Mouse (Mus musculus) hindbrain, embryonic 11.5 days (tissue): ENCODE data around the gene 1700034J05Rik. TPM values are rescaled to one million over a fixed set of nuclear protein-coding genes. Genes with fewer than 3 reads are reported as not detected.

Experiments
- ATAC-seq: fragments of 200-750 bp; cut with Nextera tagmentation; 2 replicates; pipeline ENCODE4 v1.8.0; 2017; ENCODE audit warnings: mild to moderate bottlenecking, moderate TSS enrichment, moderate library complexity; ENCODE audit not compliant: low FRiP score
- DNase-seq: peaks from one replicate; pipeline ENCODE4 v3.0.0-alpha.2; 2015; ENCODE audit warnings: low spot score
- H3K27ac ChIP-seq: fragments of 300-500 bp; sonication (generic); 2 replicates; pipeline ENCODE4 v1.5.1; 2014; ENCODE audit warnings: mild to moderate bottlenecking, low read depth, low read length
- H3K27me3 ChIP-seq: fragments of 300-500 bp; sonication (generic); 2 replicates; pipeline ENCODE4 v1.6.1; 2014; ENCODE audit warnings: mild to moderate bottlenecking, low read length, moderate library complexity, mixed read lengths; ENCODE audit not compliant: control insufficient read depth, insufficient read depth
- H3K36me3 ChIP-seq: fragments of 300-500 bp; sonication (generic); 2 replicates; pipeline ENCODE4 v1.6.1; 2014; ENCODE audit warnings: mild to moderate bottlenecking, low read length, moderate library complexity, mixed read lengths; ENCODE audit not compliant: control insufficient read depth, insufficient read depth
- H3K4me1 ChIP-seq: fragments of 300-500 bp; sonication (generic); replicated peaks from 2 replicates; pipeline ENCODE4 v1.6.1; 2014; ENCODE audit warnings: low read length, mixed read lengths; ENCODE audit not compliant: control insufficient read depth, insufficient read depth
- H3K4me2 ChIP-seq: fragments of 300-500 bp; sonication (generic); replicated peaks from 2 replicates; pipeline ENCODE4 v1.6.1; 2014; ENCODE audit warnings: mild to moderate bottlenecking, low read depth, low read length
- H3K4me3 ChIP-seq: fragments of 300-500 bp; sonication (generic); 2 replicates; pipeline ENCODE4 v1.5.1; 2014; ENCODE audit warnings: low read depth, low read length
- H3K9ac ChIP-seq: fragments of 300-500 bp; sonication (generic); 2 replicates; pipeline ENCODE4 v1.6.1; 2014; ENCODE audit warnings: low read depth, low read length
- H3K9me3 ChIP-seq: fragments of 300-500 bp; sonication (generic); 2 replicates; pipeline ENCODE4 v1.6.1; 2016; ENCODE audit warnings: low read length; ENCODE audit not compliant: control insufficient read depth
- WGBS: fragments of 180-500 bp; shearing (Covaris S2); extraction: QIAGEN DNeasy Blood & Tissue Kit; methylation state at CpG from one replicate; pipeline ENCODE4 v1.1.7; 2014; 5-methylcytosine and 5-hydroxymethylcytosine counted together
- polyA plus RNA-seq: library from polyadenylated mRNA; unstranded; fragments of >200 nt; fragmentation: Nextera tagmentation; extraction: Ambion mirVana; gene quantifications from 2 replicates; pipeline ENCODE4 v1.2.1, GENCODE M21; 2014

The 1700034J05Rik gene
- polyA plus RNA-seq, 1 experiment from 2014 or later: 0.46 TPM

GRCm38 (mm10) chr6:146926415-146926980 is 27.7 kb downstream of the 1700034J05Rik start:
- 75% methylated on average over 5 of the region's 5 CpGs for WGBS
- ATAC-seq (no peak), DNase-seq (no peak)
- Histone ChIP-seq H3K9ac (no peak overlapping the region), H3K27ac (no peak overlapping the region), H3K36me3 (no peaks in the 10 kb centered on the region), H3K4me1 (no peaks in the 10 kb centered on the region), H3K4me3 (no peak overlapping the region), H3K27me3 (no peaks in the 10 kb centered on the region), H3K9me3 (no peaks in the 10 kb centered on the region), H3K4me2 (no peak overlapping the region)

- H3K4me1 ChIP-seq: no peaks in the 10 kb centered on the region
- no peaks in the 10 kb centered on the region for H3K9me3 ChIP-seq
- H3K4me3 ChIP-seq: no peak overlapping the region
- ATAC-seq: no peak
- no peaks in the 10 kb centered on the region for H3K27me3 ChIP-seq
- H3K4me2 ChIP-seq: no peak overlapping the region
- WGBS: 87% methylated on average over 6 of the region's 6 CpGs
- no peak overlapping the region for H3K27ac ChIP-seq
- no peaks in the 10 kb centered on the region for H3K36me3 ChIP-seq
- DNase-seq: no peak
- H3K9ac ChIP-seq: no peak overlapping the region
These were observed 35.9 kb downstream of the 1700034J05Rik start for GRCm38 (mm10) chr6:146918341-146918740.

GRCm38 (mm10) chr6:146917396-146917795 is 36.8 kb downstream of the 1700034J05Rik start:
- Histone ChIP-seq H3K36me3 (no peaks in the 10 kb centered on the region), H3K9ac (no peak overlapping the region), H3K4me2 (no peak overlapping the region), H3K27me3 (no peaks in the 10 kb centered on the region), H3K9me3 (no peaks in the 10 kb centered on the region), H3K4me3 (no peak overlapping the region), H3K27ac (no peak overlapping the region), H3K4me1 (no peaks in the 10 kb centered on the region)
- DNase-seq (no peak), ATAC-seq (no peak)
- 88% methylated on average over 3 of the region's 3 CpGs for WGBS

GRCm38 (mm10) chr6:146915808-146916207 is 38.4 kb downstream of the 1700034J05Rik start:
- H3K4me3 ChIP-seq: no peak overlapping the region
- H3K9ac ChIP-seq: no peak overlapping the region
- H3K36me3 ChIP-seq: no peaks in the 10 kb centered on the region
- WGBS: 90% methylated on average over 1 of the region's 1 CpGs
- no peaks in the 10 kb centered on the region for H3K4me1 ChIP-seq
- H3K4me2 ChIP-seq: no peak overlapping the region
- H3K9me3 ChIP-seq: no peaks in the 10 kb centered on the region
- ATAC-seq: no peak
- H3K27ac ChIP-seq: no peak overlapping the region
- no peak for DNase-seq
- H3K27me3 ChIP-seq: no peaks in the 10 kb centered on the region

- no peaks in the 10 kb centered on the region for H3K36me3 ChIP-seq
- no peak overlapping the region for H3K4me3 ChIP-seq
- H3K9me3 ChIP-seq: no peaks in the 10 kb centered on the region
- DNase-seq: no peak
- H3K27me3 ChIP-seq: no peaks in the 10 kb centered on the region
- 76% methylated on average over 4 of the region's 4 CpGs for WGBS
- H3K4me1 ChIP-seq: no peaks in the 10 kb centered on the region
- no peak for ATAC-seq
- H3K4me2 ChIP-seq: no peak overlapping the region
- no peak overlapping the region for H3K27ac ChIP-seq
- no peak overlapping the region for H3K9ac ChIP-seq
These were observed 40.6 kb downstream of the 1700034J05Rik start for GRCm38 (mm10) chr6:146913489-146914198.

- Histone ChIP-seq H3K4me3 (no peak overlapping the region), H3K27ac (no peak overlapping the region), H3K9ac (no peak overlapping the region), H3K4me1 (no peaks in the 10 kb centered on the region), H3K9me3 (no peaks in the 10 kb centered on the region), H3K36me3 (no peaks in the 10 kb centered on the region), H3K27me3 (no peaks in the 10 kb centered on the region), H3K4me2 (no peak overlapping the region)
- DNase-seq (no peak), ATAC-seq (no peak)
- 13% methylated on average over 3 of the region's 3 CpGs for WGBS
These were observed 41.3 kb downstream of the 1700034J05Rik start for GRCm38 (mm10) chr6:146912835-146913488.

GRCm38 (mm10) chr6:146910801-146911200 is 43.4 kb downstream of the 1700034J05Rik start:
- ATAC-seq: no peak
- no peaks in the 10 kb centered on the region for H3K9me3 ChIP-seq
- H3K4me3 ChIP-seq: no peak overlapping the region
- H3K4me2 ChIP-seq: no peak overlapping the region
- no peak overlapping the region for H3K27ac ChIP-seq
- no peaks in the 10 kb centered on the region for H3K36me3 ChIP-seq
- H3K9ac ChIP-seq: no peak overlapping the region
- no peak for DNase-seq
- no peaks in the 10 kb centered on the region for H3K27me3 ChIP-seq
- WGBS: 84% methylated on average over 2 of the region's 2 CpGs
- no peaks in the 10 kb centered on the region for H3K4me1 ChIP-seq

- Histone ChIP-seq H3K27me3 (no peaks in the 10 kb centered on the region), H3K9ac (no peak overlapping the region), H3K27ac (no peak overlapping the region), H3K4me3 (no peak overlapping the region), H3K4me2 (no peak overlapping the region), H3K9me3 (no peaks in the 10 kb centered on the region), H3K36me3 (no peaks in the 10 kb centered on the region), H3K4me1 (no peaks in the 10 kb centered on the region)
- DNase-seq: no peak
- WGBS: 81% methylated on average over 5 of the region's 5 CpGs
- no peak for ATAC-seq
These were observed 44.3 kb downstream of the 1700034J05Rik start for GRCm38 (mm10) chr6:146909725-146910489.
